Mouse (Mus musculus): ENCODE measurements around the gene 3110040M04Rik.

- TF ChIP-seq CTCF (IDR thresholded peaks at IDR 0.05; ENCODE audit: extremely low read depth, insufficient read depth, insufficient read length, insufficient replicate concordance) (no peak), POLR2A (IDR thresholded peaks at IDR 0.05; ENCODE audit: low read depth, low read length) (no peak)
These were observed 47.5 kb downstream of the 3110040M04Rik start for GRCm38 (mm10) chr1:151251194-151252010.
